Mouse (Mus musculus): ENCODE data around the gene Gm13420. TPM values are rescaled to one million over a fixed set of nuclear protein-coding genes. Genes with fewer than 3 reads are reported as not detected.

The Gm13420 gene
- polyA plus RNA-seq, 1 experiment from 2014 or later: 0.21 TPM

- Histone ChIP-seq H3K4me2 (no peak overlapping the region), H3K27me3 (replicated peaks) (no peaks in the 10 kb centered on the region), H3K4me1 (no peaks in the 10 kb centered on the region), H3K9me3 (no peaks in the 10 kb centered on the region), H3K36me3 (replicated peaks) (peaks cover 45% of the 10 kb centered on the region), H3K9ac (no peak overlapping the region), H3K4me3 (no peak overlapping the region), H3K27ac (no peak overlapping the region)
- ATAC-seq (replicated peaks): no peak
- WGBS: 80% methylated on average over 4 of the region's 4 CpGs
Observed at GRCm38 (mm10) chr2:29707731-29708130, 43.8 kb downstream of the Gm13420 start.

GRCm38 (mm10) chr2:29706726-29707620 is 44.5 kb downstream of the Gm13420 start:
- H3K36me3 ChIP-seq (replicated peaks): peaks cover 53% of the 10 kb centered on the region
- no peaks in the 10 kb centered on the region for H3K4me1 ChIP-seq
- H3K4me2 ChIP-seq: no peak overlapping the region
- H3K27ac ChIP-seq: no peak overlapping the region
- H3K4me3 ChIP-seq: no peak overlapping the region
- 96% methylated on average over 18 of the region's 18 CpGs for WGBS
- H3K9me3 ChIP-seq: no peaks in the 10 kb centered on the region
- no peak for ATAC-seq (replicated peaks)
- no peak overlapping the region for H3K9ac ChIP-seq
- H3K27me3 ChIP-seq (replicated peaks): no peaks in the 10 kb centered on the region

DNA sequence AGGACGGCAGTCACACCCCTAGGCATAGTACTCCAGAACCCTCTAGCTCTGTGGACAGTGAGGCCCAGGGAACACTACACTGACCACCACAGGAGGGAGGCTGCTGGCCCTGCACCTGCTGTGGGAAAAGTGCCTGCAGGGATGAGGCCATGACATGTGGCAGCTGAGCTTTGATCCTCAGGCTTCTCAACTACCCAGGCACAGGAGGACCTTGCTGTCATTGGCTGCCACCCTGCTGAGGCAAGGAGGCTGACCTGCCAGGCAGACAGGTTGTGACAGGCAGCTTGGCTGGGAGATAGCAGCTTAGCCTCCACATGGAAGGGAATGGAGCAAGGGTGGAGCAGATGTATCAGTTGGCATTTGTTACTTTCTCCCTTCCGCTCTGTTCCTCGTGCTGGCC is 46.0 kb downstream of the Gm13420 start:
- Histone ChIP-seq H3K4me2 (no peak overlapping the region), H3K9me3 (no peaks in the 10 kb centered on the region), H3K27ac (no peak overlapping the region), H3K36me3 (replicated peaks) (peaks cover 59% of the 10 kb centered on the region), H3K4me1 (no peaks in the 10 kb centered on the region), H3K4me3 (no peak overlapping the region), H3K27me3 (replicated peaks) (no peaks in the 10 kb centered on the region), H3K9ac (no peak overlapping the region)
- 85% methylated on average over 3 of the region's 3 CpGs for WGBS
- ATAC-seq (replicated peaks): no peak

GRCm38 (mm10) chr2:29703104-29704081 is 48.1 kb downstream of the Gm13420 start:
- H3K9me3 ChIP-seq: no peaks in the 10 kb centered on the region
- ATAC-seq (replicated peaks): no peak
- WGBS: 94% methylated on average over 9 of the region's 9 CpGs
- H3K27me3 ChIP-seq (replicated peaks): no peaks in the 10 kb centered on the region
- no peak overlapping the region for H3K27ac ChIP-seq
- no peak overlapping the region for H3K4me2 ChIP-seq
- H3K4me3 ChIP-seq: no peak overlapping the region
- no peak overlapping the region for H3K9ac ChIP-seq
- no peaks in the 10 kb centered on the region for H3K4me1 ChIP-seq
- H3K36me3 ChIP-seq (replicated peaks): peaks cover 67% of the 10 kb centered on the region

DNA sequence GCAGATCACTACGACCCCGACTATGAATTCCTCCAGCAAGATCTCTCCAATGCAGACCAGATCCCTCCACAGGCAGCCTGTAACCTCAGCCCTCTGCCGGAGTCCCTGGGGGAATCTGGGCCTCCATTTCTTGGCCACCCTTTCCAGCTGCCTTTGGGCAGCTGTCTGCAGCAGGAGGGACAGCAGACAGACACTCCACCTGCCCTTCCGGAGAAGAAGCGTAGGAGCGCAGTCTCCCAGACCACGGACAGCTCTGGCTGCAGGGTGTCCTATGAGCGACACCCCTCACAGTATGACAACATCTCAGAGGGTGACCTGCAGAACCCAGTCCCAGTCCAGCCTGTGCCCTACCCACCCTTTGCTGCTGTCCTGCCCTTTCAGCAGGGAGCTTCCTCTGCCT is 49.3 kb downstream of the Gm13420 start:
- Histone ChIP-seq H3K27me3 (replicated peaks) (no peaks in the 10 kb centered on the region), H3K9ac (no peak overlapping the region), H3K4me3 (no peak overlapping the region), H3K4me1 (no peaks in the 10 kb centered on the region), H3K36me3 (replicated peaks) (peaks cover 59% of the 10 kb centered on the region), H3K4me2 (no peak overlapping the region), H3K9me3 (no peaks in the 10 kb centered on the region), H3K27ac (no peak overlapping the region)
- 95% methylated on average over 8 of the region's 8 CpGs for WGBS
- no peak for ATAC-seq (replicated peaks)

GRCm38 (mm10) chr2:29701393-29701792 is 50.1 kb downstream of the Gm13420 start:
- 89% methylated on average over 6 of the region's 6 CpGs for WGBS

DNA sequence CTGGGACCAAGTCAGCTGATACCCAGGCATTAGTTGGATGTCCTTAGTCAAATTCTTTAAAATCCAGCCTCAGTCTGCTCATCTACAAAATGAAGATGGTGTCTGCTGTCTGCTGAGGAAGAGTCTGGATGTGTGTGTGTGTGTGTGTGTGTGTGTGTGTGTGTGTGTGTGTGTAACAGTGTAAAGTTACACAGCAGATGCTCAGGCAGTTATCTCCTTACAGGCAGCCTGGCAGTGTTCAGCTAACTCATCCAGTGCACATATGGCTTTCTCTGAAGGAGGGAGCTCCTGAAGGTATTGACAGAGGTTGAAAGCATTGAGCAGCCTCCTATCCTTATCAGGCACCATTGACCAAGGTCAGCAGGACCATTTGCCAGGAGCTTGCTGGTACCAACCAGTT is 50.6 kb downstream of the Gm13420 start:
- no peaks in the 10 kb centered on the region for H3K9me3 ChIP-seq
- no peaks in the 10 kb centered on the region for H3K27me3 ChIP-seq (replicated peaks)
- no peak for ATAC-seq (replicated peaks)
- no peaks in the 10 kb centered on the region for H3K4me1 ChIP-seq
- H3K9ac ChIP-seq: no peak overlapping the region
- no peak overlapping the region for H3K4me3 ChIP-seq
- no peak overlapping the region for H3K4me2 ChIP-seq
- H3K36me3 ChIP-seq (replicated peaks): peaks cover 55% of the 10 kb centered on the region
- no peak overlapping the region for H3K27ac ChIP-seq

More at GRCm38 (mm10) chr2:29701393-29701792, 50.1 kb downstream of the Gm13420 start:
- Histone ChIP-seq H3K9ac (no peak overlapping the region), H3K27ac (no peak overlapping the region), H3K4me3 (no peak overlapping the region), H3K9me3 (no peaks in the 10 kb centered on the region), H3K4me2 (no peak overlapping the region), H3K27me3 (replicated peaks) (no peaks in the 10 kb centered on the region), H3K36me3 (replicated peaks) (peaks cover 57% of the 10 kb centered on the region), H3K4me1 (no peaks in the 10 kb centered on the region)
- no peak for ATAC-seq (replicated peaks)

GRCm38 (mm10) chr2:29698421-29699290 is 52.8 kb downstream of the Gm13420 start:
- H3K9ac ChIP-seq: no peak overlapping the region
- no peak for ATAC-seq (replicated peaks)
- 92% methylated on average over 6 of the region's 6 CpGs for WGBS
- H3K4me3 ChIP-seq: no peak overlapping the region
- no peaks in the 10 kb centered on the region for H3K27me3 ChIP-seq (replicated peaks)
- H3K36me3 ChIP-seq (replicated peaks): peaks cover 39% of the 10 kb centered on the region
- H3K9me3 ChIP-seq: no peaks in the 10 kb centered on the region
- H3K4me1 ChIP-seq: no peaks in the 10 kb centered on the region
- no peak overlapping the region for H3K4me2 ChIP-seq
- no peak overlapping the region for H3K27ac ChIP-seq

GRCm38 (mm10) chr2:29696207-29696800 is 55.2 kb downstream of the Gm13420 start:
- no peak for ATAC-seq (replicated peaks)
- Histone ChIP-seq H3K4me3 (no peak overlapping the region), H3K27ac (no peak overlapping the region), H3K9ac (no peak overlapping the region), H3K9me3 (no peaks in the 10 kb centered on the region), H3K36me3 (replicated peaks) (peaks cover 24% of the 10 kb centered on the region; the same call in 1 of the 2 replicates), H3K4me1 (no peaks in the 10 kb centered on the region), H3K4me2 (no peak overlapping the region), H3K27me3 (replicated peaks) (no peaks in the 10 kb centered on the region)
- WGBS: 84% methylated on average over 7 of the region's 7 CpGs

Data from midbrain, embryonic 15.5 days (tissue).